Comparison of ENCODE assay signal across 9 mouse cellular contexts in the genomic region with DNA sequence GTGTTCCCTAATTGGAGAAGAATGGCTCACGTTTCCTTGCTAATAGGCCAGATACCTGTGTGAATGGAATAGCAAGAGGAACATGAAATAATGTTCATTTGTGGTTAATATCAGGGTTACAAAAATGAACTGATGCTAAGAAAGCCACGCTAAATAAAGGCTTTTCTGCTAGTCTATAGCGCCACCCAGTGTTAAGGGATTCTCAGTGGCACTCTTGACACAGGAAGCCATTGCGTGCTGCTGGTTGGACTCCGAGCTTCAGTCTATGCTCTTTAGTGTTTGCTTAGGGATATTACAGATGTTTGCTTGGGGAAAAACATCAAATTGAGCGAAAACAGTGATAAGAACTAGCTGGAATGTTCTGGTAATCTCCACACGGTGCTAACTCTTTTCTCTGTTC.
DNase-seq lines count a peak whose midpoint lies in the region; ATAC-seq and TF ChIP-seq lines count a peak whose summit lies in the region.
"Had no signal": no experiment of that assay in that cellular context is flagged by ENCODE, and none has a peak within 500 bp of the region (broad histone marks: within the 10 kb centered on the region; RNA-seq: fewer than 3 reads in every experiment).

No protein-coding gene starts in this region.

- H3K4me2 ChIP-seq in forebrain, embryonic 11.5 days (ENCODE audit: low read depth, low read length, severe bottlenecking), result no peak overlapping the region
- no peak overlapping the region for H3K4me2 ChIP-seq in hindbrain, embryonic 16.5 days (ENCODE audit: low read length)
- H3K4me2 ChIP-seq in midbrain, postnatal 0 days (ENCODE audit: low read depth, low read length, poor library complexity, severe bottlenecking), result no peak overlapping the region
- H3K4me2 ChIP-seq: liver, embryonic 15.5 days had no signal

- H3K9me3 ChIP-seq in forebrain, embryonic 11.5 days (ENCODE audit: control insufficient read depth, low read length), result no peaks in the 10 kb centered on the region
- no peaks in the 10 kb centered on the region for H3K9me3 ChIP-seq in hindbrain, embryonic 16.5 days (ENCODE audit: control insufficient read depth, low read length)
- no peaks in the 10 kb centered on the region for H3K9me3 ChIP-seq in midbrain, postnatal 0 days (ENCODE audit: low read length)
- H3K9me3 ChIP-seq: liver, embryonic 15.5 days had no signal

- 13% methylated on average over 7 of the region's 7 CpGs for WGBS in forebrain, embryonic 11.5 days
- WGBS in hindbrain, embryonic 16.5 days, result 7% methylated on average over 7 of the region's 7 CpGs
- 8% methylated on average over 7 of the region's 7 CpGs for WGBS in midbrain, postnatal 0 days

- no peaks in the 10 kb centered on the region for H3K36me3 ChIP-seq in forebrain, embryonic 11.5 days (ENCODE audit: control insufficient read depth, insufficient read depth, low read length)
- H3K36me3 ChIP-seq in hindbrain, embryonic 16.5 days (ENCODE audit: control insufficient read depth, insufficient read depth, low read length), result no peaks in the 10 kb centered on the region
- no peaks in the 10 kb centered on the region for H3K36me3 ChIP-seq in midbrain, postnatal 0 days (ENCODE audit: insufficient read depth, low read length)
- H3K36me3 ChIP-seq: liver, embryonic 15.5 days had no signal

- TF ChIP-seq POLR2A in brain, embryonic 14.5 days (IDR thresholded peaks at IDR 0.05; ENCODE audit: borderline replicate concordance, extremely low read depth, insufficient read depth, insufficient read length, poor library complexity, severe bottlenecking), result no peak

- H3K27ac ChIP-seq in forebrain, embryonic 11.5 days (ENCODE audit: low read depth, low read length), result no peak overlapping the region
- no peak overlapping the region for H3K27ac ChIP-seq in hindbrain, embryonic 16.5 days (ENCODE audit: low read depth, low read length)
- H3K27ac ChIP-seq in midbrain, postnatal 0 days (ENCODE audit: low read depth, low read length), result no peak overlapping the region
- H3K27ac ChIP-seq: liver, embryonic 15.5 days had no signal

- H3K4me1 ChIP-seq in forebrain, embryonic 11.5 days (replicated peaks; ENCODE audit: control insufficient read depth, insufficient read depth, low read length), result no peaks in the 10 kb centered on the region
- H3K4me1 ChIP-seq in hindbrain, embryonic 16.5 days (ENCODE audit: control insufficient read depth, insufficient read depth, low read depth, low read length), result peaks cover 2% of the 10 kb centered on the region; the same call in 1 of the 2 replicates
- no peaks in the 10 kb centered on the region; the same call in 1 of the 2 replicates for H3K4me1 ChIP-seq in midbrain, postnatal 0 days (ENCODE audit: insufficient read depth, low read length)
- H3K4me1 ChIP-seq: liver, embryonic 15.5 days had no signal

- H3K9ac ChIP-seq in forebrain, embryonic 11.5 days (ENCODE audit: low read length), result no peak overlapping the region
- H3K9ac ChIP-seq in hindbrain, embryonic 16.5 days (ENCODE audit: low read depth, low read length), result no peak overlapping the region
- no peak overlapping the region for H3K9ac ChIP-seq in midbrain, postnatal 0 days (replicated peaks; ENCODE audit: low read length, poor library complexity, severe bottlenecking)
- H3K9ac ChIP-seq: liver, embryonic 15.5 days had no signal

- H3K27me3 ChIP-seq in forebrain, embryonic 11.5 days (ENCODE audit: control insufficient read depth, insufficient read depth, low read length), result no peaks in the 10 kb centered on the region
- H3K27me3 ChIP-seq in hindbrain, embryonic 16.5 days (replicated peaks; ENCODE audit: control insufficient read depth, insufficient read depth, low read length), result no peaks in the 10 kb centered on the region
- H3K27me3 ChIP-seq in midbrain, postnatal 0 days (ENCODE audit: insufficient read depth, low read length), result no peaks in the 10 kb centered on the region
- H3K27me3 ChIP-seq: liver, embryonic 15.5 days had no signal

- TF ChIP-seq CTCF in brain, embryonic 14.5 days (IDR thresholded peaks at IDR 0.05; ENCODE audit: borderline replicate concordance, extremely low read depth, insufficient read depth, insufficient read length), result peak; percentile 80
- peak; percentile 97 for TF ChIP-seq CTCF in midbrain, postnatal 0 days (IDR thresholded peaks at IDR 0.05)

- ATAC-seq in forebrain, embryonic 11.5 days (replicated peaks; ENCODE audit: low FRiP score), result peak; percentile 64; the same call in 1 of the 2 replicates
- peak; percentile 80 for ATAC-seq in hindbrain, embryonic 16.5 days
- ATAC-seq in midbrain, postnatal 0 days (ENCODE audit: low FRiP score), result no peak

- H3K4me3 ChIP-seq in forebrain, embryonic 11.5 days (ENCODE audit: low read depth, low read length), result no peak overlapping the region
- no peak overlapping the region for H3K4me3 ChIP-seq in hindbrain, embryonic 16.5 days (ENCODE audit: low read length)
- no peak overlapping the region for H3K4me3 ChIP-seq in midbrain, postnatal 0 days (ENCODE audit: low read depth, low read length)
- H3K4me3 ChIP-seq: liver, embryonic 15.5 days had no signal

- peak; percentile 17 to 64 for DNase-seq in adrenal gland, adult (ENCODE audit: inconsistent age in 2 of 2, low spot score in 1 of 2)
- DNase-seq in adrenal gland, adult 18-20 months (ENCODE audit: low spot score in 2 of 2), result no peak
- DNase-seq in brain, embryonic 14.5 days (ENCODE audit: low read depth), result peak; percentile 93
- DNase-seq in forebrain, embryonic 11.5 days (ENCODE audit: low spot score), result peak; percentile 57
- peak; percentile 65 to 67 for DNase-seq in left cerebral cortex, adult 18-20 months (ENCODE audit: low spot score in 2 of 2)
- peak; percentile 94 for DNase-seq in midbrain, postnatal 0 days (ENCODE audit: low spot score)
- DNase-seq in thymus, postnatal 10 days (ENCODE audit: low spot score in 2 of 2), result no peak

Comparison
In these comparisons a context has a peak if more than half of its experiments do, and no peak if none do; other contexts are left out.
1. DNase-seq: peak in adrenal gland, adult (2 of 2), brain, embryonic 14.5 days (single experiment), forebrain, embryonic 11.5 days (single experiment), left cerebral cortex, adult 18-20 months (2 of 2) and midbrain, postnatal 0 days (single experiment); none in adrenal gland, adult 18-20 months (0 of 2) and thymus, postnatal 10 days (0 of 2).